Mouse (Mus musculus): Measurements from ENCODE around the gene Pcdh15.

The Pcdh15 gene

DNA sequence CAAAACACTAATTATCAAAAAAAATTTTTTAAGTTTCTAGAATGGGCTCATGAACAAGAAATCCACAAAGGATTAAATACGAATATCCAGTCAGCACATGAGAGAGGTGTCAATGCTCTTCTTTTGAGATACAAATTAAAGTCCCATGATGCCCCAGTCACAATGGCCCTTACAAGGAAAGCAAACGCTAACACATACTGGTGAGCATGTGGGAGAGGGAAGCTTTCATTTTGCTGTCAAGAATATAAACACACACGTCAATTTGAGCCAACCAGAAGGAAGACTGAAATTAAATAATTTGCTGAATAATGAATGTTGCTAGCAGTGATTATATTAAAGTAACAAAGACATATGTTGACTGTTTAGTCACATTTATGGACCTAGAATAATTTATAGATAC lies 1470.5 kb downstream of the Pcdh15 start:
- DNase-seq (ENCODE audit: low read depth) = no peak

DNA sequence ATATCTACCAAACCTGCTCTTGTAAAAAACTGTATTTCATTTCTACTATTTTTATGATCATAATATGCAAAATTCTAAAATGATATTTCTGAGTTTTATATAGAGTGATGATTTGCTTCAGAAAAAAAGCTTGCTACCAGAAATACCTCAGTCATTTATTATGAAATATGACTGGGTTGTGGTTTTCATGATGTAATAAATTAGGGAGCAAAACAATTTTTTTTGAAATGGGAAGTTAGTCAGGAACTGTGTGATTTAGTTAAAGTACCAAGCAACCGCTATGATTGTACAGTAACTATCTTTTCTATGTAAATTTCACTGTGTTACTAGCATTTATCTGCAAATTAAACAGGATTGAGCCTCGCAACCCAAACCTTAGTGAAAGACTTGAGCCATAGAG lies 1480.8 kb downstream of the Pcdh15 start:
- no peak for DNase-seq (ENCODE audit: low read depth)

DNA sequence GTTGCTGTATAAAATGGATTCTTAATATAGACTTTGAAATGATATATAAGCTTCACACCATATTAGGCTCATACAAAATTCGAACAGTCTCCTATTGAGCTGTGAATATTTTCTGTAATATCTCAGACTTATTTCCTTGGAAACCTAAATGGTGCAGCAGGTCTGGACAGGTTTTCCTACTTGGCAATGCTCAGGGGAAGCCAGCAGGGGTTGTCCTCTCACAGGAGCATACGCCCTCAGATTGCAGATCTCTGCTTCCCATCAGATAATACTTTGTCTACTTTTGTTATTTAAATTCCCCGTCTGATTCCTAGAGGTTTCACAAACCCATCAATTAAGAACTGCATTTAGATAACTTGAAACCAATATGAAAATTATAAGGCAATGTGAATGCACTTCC lies 1492.7 kb downstream of the Pcdh15 start:
- DNase-seq (ENCODE audit: low read depth) = no peak

DNA sequence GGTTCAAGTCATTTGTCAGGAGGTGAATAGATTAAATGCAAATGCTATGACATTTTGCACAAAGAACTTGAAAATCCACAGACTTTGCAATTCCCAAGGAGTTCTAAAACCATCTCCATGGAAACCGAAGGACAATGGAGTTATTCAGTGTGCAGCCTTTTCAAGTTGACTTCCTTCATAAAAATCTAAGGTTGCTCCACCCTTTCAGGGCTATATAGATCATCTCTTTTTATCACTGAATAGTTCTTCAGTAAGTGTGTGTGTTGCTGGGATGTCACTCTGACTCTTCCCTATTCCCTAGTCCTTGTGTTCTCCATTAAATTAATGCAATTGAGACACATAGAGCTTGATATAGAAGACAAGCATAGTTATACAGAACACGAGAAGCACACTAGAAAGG lies 1508.5 kb downstream of the Pcdh15 start:
- no peak for DNase-seq (ENCODE audit: low read depth)

DNA sequence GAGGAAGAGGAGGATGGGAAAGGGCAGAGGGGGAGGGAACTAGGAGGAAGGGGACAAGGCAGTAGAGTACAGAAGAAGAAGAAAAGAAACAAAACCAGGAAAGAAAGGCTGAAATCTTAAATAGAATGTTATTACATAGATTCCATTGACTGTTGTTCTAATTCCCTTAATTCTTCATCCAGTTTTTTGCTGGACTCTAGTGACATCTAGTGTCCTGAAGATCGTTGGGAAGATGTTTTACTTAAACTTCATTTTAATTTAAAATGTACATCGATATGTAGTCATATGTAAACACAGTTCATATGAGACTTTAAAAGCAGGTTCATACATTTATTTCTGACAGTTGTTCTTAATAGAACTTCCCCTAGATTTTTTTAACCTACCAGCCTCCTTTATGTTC lies 1522.7 kb downstream of the Pcdh15 start:
- DNase-seq (ENCODE audit: low read depth) = no peak

DNA sequence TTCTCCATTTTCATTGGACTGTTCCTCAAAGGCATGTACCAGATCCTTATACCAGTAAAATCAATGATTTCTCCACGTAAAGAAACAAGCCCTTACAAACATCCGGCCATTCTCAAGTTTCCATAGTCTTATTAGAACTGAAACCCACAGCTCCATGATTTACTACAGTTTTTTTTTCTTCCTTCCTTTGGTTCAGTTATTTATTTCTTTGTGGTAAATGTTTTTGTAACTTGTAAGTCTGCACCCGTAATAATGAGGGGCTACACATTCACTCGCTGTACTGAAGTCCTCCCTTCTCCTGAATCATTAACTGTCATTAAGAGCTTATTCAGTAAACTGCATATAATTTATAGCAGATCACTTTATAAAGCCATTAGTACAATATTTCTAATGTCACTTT lies 1526.6 kb downstream of the Pcdh15 start:
- DNase-seq (ENCODE audit: low read depth) = no peak

DNA sequence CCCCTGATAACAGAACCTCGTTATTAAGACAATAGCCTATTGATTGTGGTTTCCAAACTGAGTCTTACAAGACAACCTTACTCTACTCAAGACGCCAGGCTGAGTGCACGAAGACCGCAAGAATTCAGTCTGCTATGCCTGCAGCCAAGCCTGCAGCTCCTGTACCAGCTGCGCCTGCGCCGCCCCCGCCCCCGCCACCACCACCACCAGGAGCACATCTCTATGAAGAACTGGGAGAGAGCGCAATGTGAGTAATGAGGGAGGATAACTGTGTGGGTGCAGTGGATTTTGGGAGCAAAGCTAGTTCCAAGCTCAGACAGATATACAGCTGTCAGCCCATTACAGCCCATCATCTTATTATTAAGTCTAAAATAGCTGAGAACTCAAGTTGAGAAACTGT lies 1527.5 kb downstream of the Pcdh15 start:
- no peak for DNase-seq (ENCODE audit: low read depth)

DNA sequence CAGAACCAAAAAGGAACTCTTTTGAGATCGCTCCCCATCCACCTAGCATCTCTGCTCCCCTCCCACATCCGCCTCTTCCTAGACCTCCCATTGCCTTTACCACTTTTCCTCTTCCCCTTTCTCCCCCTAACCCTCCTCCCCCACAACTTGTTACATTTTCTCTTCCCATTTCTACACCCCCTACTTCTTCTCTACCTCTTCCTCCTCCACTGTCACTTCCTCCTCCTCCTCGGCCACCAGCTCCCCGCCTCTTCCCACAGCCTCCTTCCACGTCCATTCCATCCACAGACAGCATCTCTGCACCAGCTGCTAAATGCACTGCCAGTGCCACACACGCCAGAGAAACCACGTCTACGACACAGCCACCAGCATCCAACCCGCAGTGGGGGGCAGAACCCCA lies 1532.2 kb downstream of the Pcdh15 start:
- DNase-seq (ENCODE audit: low read depth) = no peak

DNA sequence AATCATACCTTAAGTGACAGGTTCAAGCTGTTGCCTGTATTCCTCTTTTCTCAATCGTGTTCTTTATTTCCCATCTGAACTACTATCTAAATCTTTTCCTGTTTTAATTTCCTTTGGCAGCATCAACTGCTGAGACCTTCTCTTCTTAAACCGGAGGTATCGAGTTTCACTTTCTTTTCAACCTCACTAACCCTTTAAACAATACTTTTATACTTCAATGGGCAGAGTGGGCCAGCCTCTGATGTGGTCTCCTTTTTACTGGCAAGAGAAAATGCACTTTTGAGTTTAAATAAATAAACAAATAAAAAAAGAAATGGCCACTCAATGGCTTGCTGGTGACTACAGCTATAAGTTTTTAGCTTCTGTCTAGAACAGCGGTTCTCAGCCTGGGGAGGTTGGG lies 1537.9 kb downstream of the Pcdh15 start:
- DNase-seq (ENCODE audit: low read depth) = no peak

DNA sequence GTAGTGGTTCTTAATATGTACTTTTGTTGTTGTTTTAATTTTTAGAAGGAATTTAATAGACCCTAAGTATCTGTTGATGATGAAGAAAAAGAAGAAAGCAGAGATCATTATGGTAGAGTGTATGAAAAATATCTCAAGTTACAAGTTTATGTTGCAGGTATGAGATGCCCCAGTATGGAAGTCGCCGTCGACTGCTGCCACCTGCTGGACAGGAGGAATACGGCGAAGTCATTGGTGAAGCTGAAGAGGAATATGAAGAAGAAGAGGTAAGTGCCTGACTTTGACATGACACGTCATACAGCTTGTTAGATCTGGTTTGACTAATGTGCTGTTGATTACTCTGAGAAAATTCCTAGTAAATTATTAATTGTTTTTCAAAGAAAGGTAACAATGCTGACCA lies 1543.0 kb downstream of the Pcdh15 start:
- peak; percentile 12 for DNase-seq (ENCODE audit: low read depth)

DNA sequence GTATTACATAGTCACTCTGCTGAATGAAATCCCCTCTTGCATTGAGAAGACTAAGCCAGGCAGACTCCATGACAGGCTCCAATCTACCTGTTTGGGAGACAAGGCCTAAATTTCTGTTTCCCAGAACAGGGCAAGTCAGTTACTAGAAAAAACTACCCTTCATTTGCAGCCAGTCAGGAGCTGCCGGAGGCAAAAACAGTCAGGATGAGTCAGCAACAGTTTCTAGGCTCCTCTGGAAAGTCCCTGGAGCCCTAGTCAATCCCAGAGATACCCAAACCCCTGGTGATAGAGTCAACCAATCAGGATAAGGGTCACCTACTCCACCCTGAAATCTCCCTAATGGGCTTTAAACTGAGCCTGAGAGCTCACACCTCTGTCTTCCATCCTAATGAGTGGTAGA lies 1564.0 kb downstream of the Pcdh15 start:
- DNase-seq (ENCODE audit: low read depth) = no peak

DNA sequence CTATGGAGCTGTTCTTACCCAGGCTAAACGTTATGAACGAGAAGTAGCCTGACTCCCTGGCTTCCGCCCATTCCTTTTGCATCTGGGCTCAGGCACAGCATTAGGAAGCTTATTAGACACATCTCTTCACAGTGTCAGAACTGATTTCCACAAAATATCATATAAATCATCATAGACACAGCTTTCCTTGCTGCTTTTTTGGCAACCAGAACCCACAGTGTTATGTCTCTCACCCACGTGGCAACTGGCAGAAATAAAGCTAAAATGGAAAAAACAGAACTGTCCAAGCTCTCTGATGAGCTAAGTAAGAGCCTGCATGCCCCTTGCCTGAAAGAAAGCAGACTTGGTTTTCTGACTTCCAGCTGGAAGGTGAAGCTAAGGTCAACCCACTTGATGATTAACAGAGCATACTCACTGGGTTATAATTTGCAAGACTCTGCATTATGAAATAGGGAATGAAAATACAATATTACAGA lies 1580.9 kb downstream of the Pcdh15 start:
- no peak for DNase-seq (ENCODE audit: low read depth)

DNA sequence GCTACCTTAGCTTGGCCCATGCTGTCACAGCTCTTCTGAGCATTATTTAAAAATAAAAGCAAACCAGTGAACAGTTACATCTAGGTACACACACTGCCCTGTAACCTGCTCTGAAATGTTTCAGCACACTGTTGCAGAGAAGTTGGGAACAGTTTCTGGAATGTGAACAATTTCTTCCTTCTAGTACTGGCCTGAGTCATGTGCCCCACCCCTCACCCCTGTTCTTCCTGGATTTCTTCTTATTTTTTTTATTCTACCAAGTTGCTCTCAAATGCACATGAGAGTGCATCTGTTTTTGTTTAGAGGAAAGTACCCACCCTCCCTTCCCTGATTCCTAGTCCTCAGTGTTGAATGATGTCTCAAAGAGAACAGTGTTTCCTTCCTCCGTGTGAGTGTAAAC lies 1581.4 kb downstream of the Pcdh15 start:
- DNase-seq (ENCODE audit: low read depth) = no peak

Measured in induced T-regulatory cell, adult 2 months (primary cell).